Mouse (Mus musculus): Measurements from ENCODE around the gene Tma16.

Gene Tma16

GRCm38 (mm10) chr8:66486084-66486763 lies at the start of gene Tma16:
Tma16 (minus strand) TSS chr8:66486530.
- under 1% methylated on average over 45 of the region's 45 CpGs for WGBS

- WGBS: 70% methylated on average over 2 of the region's 2 CpGs
These were observed 32.8 kb upstream of the Tma16 start for GRCm38 (mm10) chr8:66519149-66519548.

DNA sequence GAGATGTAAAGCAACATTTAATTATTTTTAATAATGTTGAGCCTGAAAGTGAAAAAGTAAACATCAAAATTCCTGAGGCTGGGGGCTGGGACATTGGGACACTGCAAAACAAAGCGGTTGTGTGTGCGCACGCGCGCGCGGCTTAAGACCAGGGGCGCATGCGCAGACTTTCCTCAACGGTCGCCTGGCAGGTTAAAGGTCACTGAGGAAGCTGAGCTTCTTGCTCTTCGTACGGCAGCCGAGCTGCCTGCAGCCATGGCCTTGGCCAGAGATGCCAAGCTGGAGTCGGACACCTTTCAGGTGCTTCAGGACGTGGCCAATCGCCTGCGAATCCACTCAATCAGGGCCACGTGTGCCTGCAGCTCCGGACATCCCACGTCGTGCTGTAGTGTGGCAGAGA lies 25.2 kb upstream of the Tma16 start, which contains the start of gene Tktl2:
TSS of gene Tktl2 (plus strand) at position 220 of the 400 bp plus-strand sequence.
- 96% methylated on average over 22 of the region's 22 CpGs for WGBS

DNA sequence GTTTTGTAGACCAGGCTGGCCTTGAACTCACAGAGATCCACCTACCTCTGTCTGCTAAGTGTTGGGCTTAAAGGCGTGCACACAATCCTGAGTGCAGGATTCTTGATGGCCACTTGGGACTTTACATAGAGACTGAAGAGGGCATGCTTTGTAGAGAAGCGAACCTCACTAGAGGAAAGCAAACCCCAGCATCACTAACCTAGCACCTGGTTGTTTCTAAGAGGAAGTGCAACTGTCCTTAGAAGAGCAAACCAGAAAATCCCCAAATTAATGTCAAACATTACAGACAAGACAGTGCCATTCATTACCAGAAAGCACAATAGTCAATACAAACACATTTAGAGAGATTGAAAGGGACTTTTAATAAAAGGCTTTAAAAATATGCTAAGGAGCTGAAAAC lies 17.1 kb upstream of the Tma16 start:
- WGBS: 83% methylated on average over 2 of the region's 2 CpGs

DNA sequence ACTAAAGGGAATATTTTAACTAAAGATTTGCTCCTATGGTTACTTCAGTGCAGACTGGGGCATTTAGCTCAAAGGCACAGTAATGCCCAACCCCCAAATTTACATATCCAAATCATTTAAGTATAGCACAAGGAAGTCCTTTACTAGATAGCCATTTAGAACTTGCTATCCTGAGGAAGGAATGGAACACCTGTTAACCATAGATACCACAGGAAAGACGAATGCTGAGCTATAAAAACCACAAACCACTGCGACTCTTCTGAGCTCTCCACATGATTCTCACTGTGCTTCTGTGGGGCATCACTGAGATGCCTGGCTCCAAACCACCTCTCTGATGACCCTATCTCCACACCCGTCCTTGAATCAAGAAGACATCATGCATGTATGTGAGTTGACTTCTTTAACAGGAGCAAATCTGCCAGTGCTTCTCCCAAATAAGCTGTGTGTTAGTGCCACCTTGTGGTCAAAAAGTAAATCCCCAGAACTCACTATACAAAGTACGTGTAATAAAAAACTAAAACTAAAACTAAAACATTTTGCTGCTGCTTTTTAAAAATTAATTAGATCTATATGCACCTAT lies 10.8 kb upstream of the Tma16 start:
- WGBS: 22% methylated on average over 4 of the region's 4 CpGs

DNA sequence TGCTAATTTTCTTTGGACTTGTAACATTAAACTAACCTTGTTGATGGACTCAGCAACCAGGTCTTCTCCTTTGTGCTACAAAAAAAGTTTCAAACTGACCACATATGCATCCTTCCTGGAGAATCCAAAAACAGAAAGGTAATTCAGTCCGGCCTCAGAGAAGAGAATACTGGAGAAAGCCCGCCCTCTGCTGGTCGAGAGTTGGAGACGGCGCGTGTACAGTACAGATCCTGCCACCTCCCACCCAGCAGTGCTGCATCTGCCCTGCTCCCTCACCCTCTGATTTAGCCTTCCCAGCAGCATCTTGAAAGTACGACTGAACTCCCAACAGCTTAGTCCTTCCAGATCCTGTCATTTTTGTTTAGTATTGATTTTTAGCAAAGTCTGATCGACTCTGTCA lies 9.4 kb upstream of the Tma16 start:
- WGBS: 6% methylated on average over 8 of the region's 8 CpGs

DNA sequence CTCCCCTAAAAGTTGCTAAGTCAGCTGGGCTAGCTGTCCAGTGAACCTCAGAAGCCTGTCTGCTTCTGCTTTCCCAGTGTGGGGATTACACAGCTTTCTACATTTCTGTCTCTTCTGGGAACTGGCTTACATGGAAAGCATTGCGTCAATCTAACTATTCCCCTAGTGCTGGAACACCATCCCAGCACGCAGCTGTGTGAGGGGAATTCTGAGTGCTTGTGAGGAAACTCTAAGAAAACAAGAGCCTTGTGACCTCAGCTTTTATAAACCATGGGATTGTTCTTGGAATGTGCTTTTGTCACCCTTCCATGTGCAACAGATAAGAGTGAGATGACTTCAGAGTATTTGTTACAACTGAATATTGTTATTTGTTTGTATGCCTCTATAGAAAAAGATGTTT lies 8.2 kb upstream of the Tma16 start:
- WGBS: 63% methylated on average over 2 of the region's 2 CpGs

GRCm38 (mm10) chr8:66490624-66491023 lies 4.3 kb upstream of the Tma16 start:
- 75% methylated on average over 4 of the region's 4 CpGs for WGBS

- WGBS: 59% methylated on average over 3 of the region's 3 CpGs
These were observed 2.2 kb upstream of the Tma16 start for GRCm38 (mm10) chr8:66488556-66488955.

DNA sequence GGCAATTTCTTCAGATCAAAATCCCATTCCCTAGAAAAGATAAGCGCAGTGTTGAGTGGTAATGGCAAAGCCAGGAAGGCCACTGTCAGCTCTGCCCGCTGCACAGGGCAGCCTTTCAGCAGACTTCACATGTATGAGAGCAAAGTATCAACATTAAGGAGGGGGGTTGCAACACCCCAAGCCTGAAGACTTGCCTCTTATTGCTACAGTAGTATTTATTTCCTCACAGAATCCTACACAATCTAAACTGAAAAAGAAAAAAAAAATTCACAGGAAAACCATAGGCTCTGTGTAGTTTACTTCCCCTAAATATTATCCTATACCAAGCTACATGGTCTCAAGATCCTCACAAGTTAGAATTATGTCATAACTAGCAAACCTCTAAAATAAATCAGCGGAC lies 9.4 kb downstream of the Tma16 start:
- 92% methylated on average over 3 of the region's 3 CpGs for WGBS

GRCm38 (mm10) chr8:66469821-66470220 lies 16.5 kb downstream of the Tma16 start:
- WGBS: 89% methylated on average over 3 of the region's 3 CpGs

- WGBS: 26% methylated on average over 5 of the region's 5 CpGs
These were observed 35.6 kb downstream of the Tma16 start for GRCm38 (mm10) chr8:66450691-66451090.

DNA sequence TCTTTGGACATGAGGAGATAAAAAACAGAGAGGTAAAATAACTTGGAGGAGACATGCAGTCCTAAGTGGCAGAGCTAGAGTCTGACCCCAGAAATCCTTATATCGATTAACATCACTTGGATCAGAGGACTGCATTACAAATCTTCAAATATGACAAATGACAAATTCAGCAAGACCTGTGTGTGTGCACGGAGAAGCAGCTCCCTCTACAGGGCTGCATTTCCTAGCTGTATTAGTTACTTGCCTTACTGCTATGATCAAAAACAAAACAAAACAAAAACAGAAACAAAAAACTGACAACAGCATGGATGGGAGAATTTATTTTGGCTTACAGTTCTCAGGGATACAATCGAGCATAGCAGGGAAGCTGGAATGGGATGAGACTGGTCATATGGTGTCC lies 41.0 kb downstream of the Tma16 start:
- 74% methylated on average over 3 of the region's 3 CpGs for WGBS

- 68% methylated on average over 5 of the region's 5 CpGs for WGBS
These were observed 42.2 kb downstream of the Tma16 start for GRCm38 (mm10) chr8:66444141-66444540.

- WGBS: 25% methylated on average over 1 of the region's 1 CpGs
These were observed 43.6 kb downstream of the Tma16 start for GRCm38 (mm10) chr8:66442778-66443177.

DNA sequence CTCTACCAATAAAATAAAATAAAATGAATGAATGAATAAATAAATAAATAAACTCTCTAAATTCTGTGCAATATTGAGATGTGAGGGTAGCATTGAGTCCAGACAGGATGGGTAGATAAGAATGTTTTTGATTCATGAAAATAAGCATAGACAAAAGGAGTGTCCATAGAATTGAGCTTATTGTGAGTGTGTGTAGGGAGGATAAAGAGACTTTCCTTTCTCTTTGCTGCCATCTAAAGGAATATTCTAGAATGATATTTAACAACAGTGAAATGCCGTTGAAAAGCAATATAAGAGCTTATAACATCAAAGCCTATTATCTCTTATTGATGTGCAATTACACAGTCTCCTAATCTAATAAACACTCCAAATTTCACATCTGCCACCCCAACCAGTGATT lies 45.2 kb downstream of the Tma16 start:
- 2% methylated on average over 1 of the region's 1 CpGs for WGBS

- WGBS: 82% methylated on average over 4 of the region's 4 CpGs
These were observed 47.9 kb downstream of the Tma16 start for GRCm38 (mm10) chr8:66438468-66438867.

DNA sequence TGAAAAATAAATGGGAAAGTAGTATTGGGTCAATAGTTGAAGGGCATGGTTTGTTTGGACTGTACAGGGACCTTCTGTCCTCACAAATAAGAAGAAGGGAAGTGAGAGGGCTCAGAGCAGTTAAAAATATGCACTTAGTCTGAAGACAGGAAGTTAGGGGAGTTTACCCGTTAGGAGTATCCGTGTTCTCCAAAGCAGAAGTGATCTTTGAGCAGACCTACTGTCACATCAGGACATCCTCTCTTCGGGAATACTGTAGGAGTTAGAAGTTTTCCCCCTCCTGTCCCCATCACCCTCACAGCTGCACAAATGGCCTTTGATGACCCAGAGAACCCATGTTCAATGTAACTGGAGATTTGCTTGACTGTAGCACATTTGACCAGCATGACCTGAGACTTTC lies 48.4 kb downstream of the Tma16 start:
- WGBS: 57% methylated on average over 3 of the region's 3 CpGs

DNA sequence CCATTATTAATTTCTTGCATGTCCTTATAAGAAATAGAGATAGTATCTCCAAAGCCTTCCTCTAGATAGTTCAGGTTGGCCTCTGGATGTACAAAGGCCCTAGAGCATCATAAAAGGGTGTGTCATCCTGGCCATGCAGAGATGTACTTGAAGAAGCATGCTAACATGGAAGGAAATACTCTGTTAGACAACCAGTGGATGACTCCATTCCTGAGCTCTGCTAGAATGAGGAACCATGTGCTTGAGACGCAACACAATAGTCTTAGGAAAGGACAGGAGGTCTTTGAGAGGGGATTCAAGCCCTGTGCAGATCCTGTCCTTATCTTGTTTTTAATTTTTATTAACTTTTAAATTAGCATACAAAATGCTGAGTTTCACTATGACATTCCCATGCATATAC lies 49.5 kb downstream of the Tma16 start:
- 97% methylated on average over 1 of the region's 1 CpGs for WGBS

DNA sequence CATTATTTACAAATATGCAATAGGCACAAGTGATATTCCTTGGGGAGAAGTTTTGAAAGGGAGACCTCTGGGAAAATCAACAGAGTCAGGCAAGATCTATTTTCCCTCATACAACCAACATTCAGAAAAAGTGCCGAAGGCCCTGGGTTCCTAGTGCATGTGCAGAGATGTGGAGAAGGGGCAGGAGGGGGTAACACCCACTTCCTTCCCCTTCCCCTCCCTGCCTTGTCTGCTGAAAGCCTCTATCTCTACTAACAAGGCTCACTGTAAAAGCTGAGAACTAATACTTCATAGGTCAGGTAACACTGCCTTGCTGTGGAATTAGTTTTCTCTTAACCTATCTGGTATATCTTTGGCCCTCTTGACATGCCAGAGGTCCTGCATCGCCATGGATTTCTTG lies 55.7 kb downstream of the Tma16 start:
- WGBS: 72% methylated on average over 2 of the region's 2 CpGs

Data from cerebral cortex, adult 2 months (tissue).